Mouse (Mus musculus): ENCODE measurements at regions not wholly inside any gene's neighbourhood (a gene's known extent, or its start where the extent isn't known, plus 50 kb on each side); places are given as distances from the start of the nearest gene placed in this dataset.
A peak's percentile ranks its signal among the peaks of the same experiment; 100 is the strongest.

- DNase-seq = peak; percentile 29
Measured at GRCm38 (mm10) chr1:167163486-167163885, 121.6 kb downstream of the Uck2 start.

- no peak for DNase-seq
Measured at GRCm38 (mm10) chr1:167162495-167162894, 122.6 kb downstream of the Uck2 start.

- DNase-seq = no peak
Measured at GRCm38 (mm10) chr1:167159536-167159935, 125.6 kb downstream of the Uck2 start.

- DNase-seq = no peak
Measured at GRCm38 (mm10) chr1:167152442-167152841, 132.7 kb downstream of the Uck2 start.

GRCm38 (mm10) chr1:167144335-167144734 lies 140.8 kb downstream of the Uck2 start:
- no peak for DNase-seq

- DNase-seq = no peak
Measured at GRCm38 (mm10) chr1:167143797-167144196, 141.3 kb downstream of the Uck2 start.
